Mouse (Mus musculus): Measurements from ENCODE around the gene Sypl2. TPM values are rescaled to one million over a fixed set of nuclear protein-coding genes. Genes with fewer than 3 reads are reported as not detected.

The Sypl2 gene
- total RNA-seq, 4 experiments from 2014 or later = 240 to 296 (median 244) TPM

GRCm38 (mm10) chr3:108180514-108180913, 45.9 kb downstream of the Sypl2 start:
- no peak for DNase-seq (ENCODE audit: low spot score in 2 of 2)

- DNase-seq (ENCODE audit: low spot score in 2 of 2) = no peak
These were observed 47.4 kb downstream of the Sypl2 start for GRCm38 (mm10) chr3:108178756-108179715.

- no peak for DNase-seq (ENCODE audit: low spot score in 2 of 2)
These were observed 51.5 kb downstream of the Sypl2 start for GRCm38 (mm10) chr3:108174672-108175531.

GRCm38 (mm10) chr3:108169199-108169598, 57.2 kb downstream of the Sypl2 start:
- no peak for DNase-seq (ENCODE audit: low spot score in 2 of 2)

GRCm38 (mm10) chr3:108167499-108167898, 58.9 kb downstream of the Sypl2 start:
- DNase-seq (ENCODE audit: low spot score in 2 of 2) = peak in 1 of 2 experiments; percentile 48

- DNase-seq (ENCODE audit: low spot score in 2 of 2) = peak; percentile 76 to 86
These were observed 59.8 kb downstream of the Sypl2 start for GRCm38 (mm10) chr3:108166486-108167211.

- peak; percentile 37 to 49 for DNase-seq (ENCODE audit: low spot score in 2 of 2)
These were observed 60.7 kb downstream of the Sypl2 start for GRCm38 (mm10) chr3:108165532-108166315.

- DNase-seq (ENCODE audit: low spot score in 2 of 2) = peak; percentile 69 to 77
These were observed 61.6 kb downstream of the Sypl2 start for GRCm38 (mm10) chr3:108164807-108165206.

GRCm38 (mm10) chr3:108164091-108164490, 62.4 kb downstream of the Sypl2 start:
- DNase-seq (ENCODE audit: low spot score in 2 of 2) = no peak

Other genes with a start within 250 kb of the Sypl2 start
- 100 to 1,000 TPM in 2 of 4 experiments, 10 to 100 TPM in 2; 78.6 to 144 (median 111) TPM for gene Gstm2, start 240.2 kb downstream of the Sypl2 start, total RNA-seq (2022)
- gene Gstm1, start 208.7 kb downstream of the Sypl2 start, total RNA-seq (2022) = 100 to 1,000 TPM; 166 to 199 (median 185) TPM
- gene Gstm4, start 181.8 kb downstream of the Sypl2 start, total RNA-seq (2022) = 10 to 100 TPM; 11.7 to 18.7 (median 14.1) TPM
- 1 to 10 TPM; 3.1 to 4.4 (median 3.6) TPM for gene Ampd2, start 140.0 kb downstream of the Sypl2 start, total RNA-seq (2022)
- 1 to 10 TPM in 1 of 4 experiments, under 1 TPM in 3; 0.62 to 1.1 (median 0.82) TPM for gene Gnat2, start 133.9 kb downstream of the Sypl2 start, total RNA-seq (2022)
- gene Gnai3, start 80.5 kb downstream of the Sypl2 start, total RNA-seq (2022) = 10 to 100 TPM in 3 of 4 experiments, 1 to 10 TPM in 1; 7.7 to 11.5 (median 10.5) TPM
- gene Gpr61, start 71.8 kb downstream of the Sypl2 start, total RNA-seq (2022) = not detected
- 10 to 100 TPM; 30.3 to 36.5 (median 32.6) TPM for gene Amigo1, start 40.3 kb downstream of the Sypl2 start, total RNA-seq (2022)
- gene Cyb561d1, start 25.4 kb downstream of the Sypl2 start, total RNA-seq (2022) = 1 to 10 TPM; 3.0 to 3.8 (median 3.4) TPM
- gene Atxn7l2, start 15.7 kb downstream of the Sypl2 start, total RNA-seq (2022) = 1 to 10 TPM; 5.9 to 7.4 (median 6.6) TPM
- 10 to 100 TPM; 57.8 to 63.3 (median 60.8) TPM for gene Psma5, start 30.3 kb upstream of the Sypl2 start, total RNA-seq (2022)
- gene Sort1, start 57.4 kb upstream of the Sypl2 start, total RNA-seq (2022) = 10 to 100 TPM; 50.2 to 56.6 (median 53.5) TPM
- gene Mybphl, start 138.3 kb upstream of the Sypl2 start, total RNA-seq (2022) = not detected
- not detected for gene Psrc1, start 157.2 kb upstream of the Sypl2 start, total RNA-seq (2022)
- 10 to 100 TPM in 2 of 4 experiments, 1 to 10 TPM in 2; 8.9 to 12.5 (median 9.6) TPM for gene Celsr2, start 188.9 kb upstream of the Sypl2 start, total RNA-seq (2022)
- gene Sars, start 218.6 kb upstream of the Sypl2 start, total RNA-seq (2022) = 100 to 1,000 TPM; 106 to 124 (median 111) TPM

Data from gastrocnemius, adult 8-10 months (tissue).